Mouse (Mus musculus): ENCODE measurements around the gene Wfdc3. TPM values are rescaled to one million over a fixed set of nuclear protein-coding genes. Genes with fewer than 3 reads are reported as not detected.

The Wfdc3 gene
- polyA plus RNA-seq, 1 experiment from 2014 or later = 1.3 TPM

GRCm38 (mm10) chr2:164773229-164773988 lies 27.7 kb upstream of the Wfdc3 start:
- no peaks in the 10 kb centered on the region for H3K36me3 ChIP-seq (replicated peaks)
- H3K4me2 ChIP-seq = no peak overlapping the region
- 79% methylated on average over 14 of the region's 14 CpGs for WGBS
- peaks cover 17% of the 10 kb centered on the region for H3K4me1 ChIP-seq
- no peak overlapping the region for H3K4me3 ChIP-seq
- no peaks in the 10 kb centered on the region for H3K9me3 ChIP-seq
- no peak overlapping the region for H3K9ac ChIP-seq
- H3K27me3 ChIP-seq (replicated peaks) = no peaks in the 10 kb centered on the region
- no peak overlapping the region for H3K27ac ChIP-seq
- no peak for ATAC-seq (replicated peaks)

- H3K36me3 ChIP-seq (replicated peaks) = peaks cover 9% of the 10 kb centered on the region
- H3K4me2 ChIP-seq = peak overlapping the region; percentile 99
- H3K9ac ChIP-seq = no peak overlapping the region
- no peaks in the 10 kb centered on the region for H3K9me3 ChIP-seq
- no peak overlapping the region for H3K27ac ChIP-seq
- H3K27me3 ChIP-seq (replicated peaks) = no peaks in the 10 kb centered on the region
- WGBS = 83% methylated on average over 8 of the region's 8 CpGs
- no peak for ATAC-seq (replicated peaks)
- H3K4me3 ChIP-seq = peak overlapping the region; percentile 79; the same call in 1 of the 2 replicates
- peaks cover 17% of the 10 kb centered on the region for H3K4me1 ChIP-seq
Measured at GRCm38 (mm10) chr2:164771123-164771522, 25.4 kb upstream of the Wfdc3 start.

- Histone ChIP-seq H3K4me2 (peak overlapping the region; percentile 99), H3K36me3 (replicated peaks) (peaks cover 14% of the 10 kb centered on the region), H3K27me3 (replicated peaks) (no peaks in the 10 kb centered on the region), H3K9me3 (no peaks in the 10 kb centered on the region), H3K9ac (peak overlapping the region; percentile 40; the same call in 1 of the 2 replicates), H3K27ac (no peak overlapping the region), H3K4me1 (peaks cover 17% of the 10 kb centered on the region), H3K4me3 (peak overlapping the region; percentile 79)
- ATAC-seq (replicated peaks) = no peak
- 3% methylated on average over 15 of the region's 15 CpGs for WGBS
Measured at GRCm38 (mm10) chr2:164770279-164770678, 24.5 kb upstream of the Wfdc3 start.

GRCm38 (mm10) chr2:164769258-164770037 lies 23.7 kb upstream of the Wfdc3 start, which contains the start of gene Ube2c:
Gene Ube2c (plus strand): TSS chr2:164769898.
- peak; percentile 100 for ATAC-seq (replicated peaks)

GRCm38 (mm10) chr2:164767812-164768540 lies 22.2 kb upstream of the Wfdc3 start:
- no peak overlapping the region for H3K4me2 ChIP-seq
- 93% methylated on average over 15 of the region's 15 CpGs for WGBS
- no peak overlapping the region for H3K4me3 ChIP-seq
- H3K27me3 ChIP-seq (replicated peaks) = no peaks in the 10 kb centered on the region
- H3K36me3 ChIP-seq (replicated peaks) = peaks cover 18% of the 10 kb centered on the region
- ATAC-seq (replicated peaks) = no peak
- no peaks in the 10 kb centered on the region for H3K9me3 ChIP-seq
- no peak overlapping the region for H3K27ac ChIP-seq
- no peak overlapping the region for H3K9ac ChIP-seq
- peaks cover 17% of the 10 kb centered on the region for H3K4me1 ChIP-seq

More at GRCm38 (mm10) chr2:164769258-164770037, 23.7 kb upstream of the Wfdc3 start, which contains the start of gene Ube2c:
- Histone ChIP-seq H3K9ac (peak within 1 kb of the TSS; percentile 54), H3K4me3 (peak within 1 kb of the TSS; percentile 79), H3K4me2 (peak within 1 kb of the TSS; percentile 99), H3K9me3 (no peaks in the 10 kb centered on the region), H3K27ac (peak within 1 kb of the TSS; percentile 59; the same call in 1 of the 2 replicates), H3K27me3 (replicated peaks) (no peaks in the 10 kb centered on the region), H3K4me1 (peaks cover 17% of the 10 kb centered on the region), H3K36me3 (replicated peaks) (peaks cover 14% of the 10 kb centered on the region)
- WGBS = 3% methylated on average over 53 of the region's 53 CpGs

GRCm38 (mm10) chr2:164765841-164766240 lies 20.1 kb upstream of the Wfdc3 start:
- Histone ChIP-seq H3K4me2 (no peak overlapping the region), H3K4me1 (peaks cover 12% of the 10 kb centered on the region), H3K36me3 (replicated peaks) (peaks cover 25% of the 10 kb centered on the region), H3K27ac (no peak overlapping the region), H3K9ac (no peak overlapping the region), H3K9me3 (no peaks in the 10 kb centered on the region), H3K27me3 (replicated peaks) (no peaks in the 10 kb centered on the region), H3K4me3 (no peak overlapping the region)
- WGBS = 84% methylated on average over 3 of the region's 3 CpGs
- ATAC-seq (replicated peaks) = no peak

DNA sequence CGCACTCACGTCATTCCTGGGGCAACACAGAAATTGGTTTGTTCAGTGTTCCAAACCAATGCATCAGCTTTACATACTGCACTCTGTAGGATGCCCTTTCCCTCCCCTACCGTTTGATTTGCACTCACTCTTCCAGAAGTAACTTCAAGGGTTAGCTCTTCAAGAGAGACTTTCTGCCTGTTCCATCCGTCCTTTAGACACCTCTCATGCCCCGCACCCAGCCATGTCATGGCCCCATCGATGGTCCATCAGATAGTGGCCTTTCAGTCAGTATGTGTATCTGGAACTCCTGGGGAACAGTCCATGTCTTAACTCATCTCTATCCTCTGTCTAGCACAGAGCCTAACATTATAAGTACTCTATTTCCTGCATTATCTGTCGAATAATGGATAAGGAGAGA lies 16.9 kb upstream of the Wfdc3 start:
- Histone ChIP-seq H3K4me1 (no peaks in the 10 kb centered on the region), H3K9ac (no peak overlapping the region), H3K9me3 (no peaks in the 10 kb centered on the region), H3K36me3 (replicated peaks) (peaks cover 46% of the 10 kb centered on the region), H3K4me3 (no peak overlapping the region), H3K4me2 (no peak overlapping the region), H3K27ac (no peak overlapping the region), H3K27me3 (replicated peaks) (no peaks in the 10 kb centered on the region)
- no peak for ATAC-seq (replicated peaks)
- 86% methylated on average over 7 of the region's 7 CpGs for WGBS

DNA sequence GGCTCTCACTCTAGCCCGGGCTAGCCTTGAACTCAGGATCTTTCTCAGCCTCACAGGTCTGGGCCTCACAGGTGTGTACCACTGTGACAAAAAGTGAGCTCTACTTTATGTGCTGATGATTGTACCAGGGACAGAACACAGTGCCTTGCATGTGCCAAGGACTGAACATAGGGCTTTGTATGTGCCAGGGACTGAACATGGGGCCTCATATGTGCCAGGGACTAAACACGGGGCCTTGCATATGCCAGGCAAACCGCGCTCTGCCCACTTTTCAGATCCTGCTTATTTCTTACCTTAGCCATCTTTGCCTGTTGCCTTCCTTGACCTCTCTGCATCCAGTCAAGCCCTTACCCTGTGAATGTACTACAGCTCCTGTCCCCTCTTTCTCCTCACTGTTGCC lies 16.2 kb upstream of the Wfdc3 start:
- H3K36me3 ChIP-seq (replicated peaks) = peaks cover 49% of the 10 kb centered on the region
- H3K27me3 ChIP-seq (replicated peaks) = no peaks in the 10 kb centered on the region
- H3K9ac ChIP-seq = no peak overlapping the region
- no peak overlapping the region for H3K4me2 ChIP-seq
- ATAC-seq (replicated peaks) = no peak
- H3K27ac ChIP-seq = no peak overlapping the region
- H3K9me3 ChIP-seq = no peaks in the 10 kb centered on the region
- WGBS = 96% methylated on average over 4 of the region's 4 CpGs
- no peak overlapping the region for H3K4me3 ChIP-seq
- H3K4me1 ChIP-seq = no peaks in the 10 kb centered on the region

DNA sequence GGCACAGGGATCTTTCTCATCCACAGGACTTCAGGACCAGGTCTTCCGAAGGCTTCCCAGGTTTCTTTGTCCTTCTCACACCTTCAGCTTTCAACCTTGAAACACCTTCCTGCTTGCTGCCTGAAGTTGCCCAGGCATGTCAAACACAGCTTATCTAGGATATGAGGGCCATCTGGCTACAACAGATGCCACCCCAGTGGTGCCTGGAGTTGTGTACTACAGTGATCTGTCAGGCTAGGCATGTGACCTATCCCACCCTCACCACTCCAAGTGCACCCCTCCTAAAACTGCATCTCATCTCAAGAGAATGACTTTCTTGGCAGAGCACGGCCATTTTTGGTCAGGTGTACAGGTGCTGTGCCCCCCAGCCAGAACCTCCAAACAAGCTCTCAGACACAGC lies 15.8 kb upstream of the Wfdc3 start:
- WGBS = 93% methylated on average over 2 of the region's 2 CpGs
- no peak overlapping the region for H3K27ac ChIP-seq
- ATAC-seq (replicated peaks) = no peak
- H3K9ac ChIP-seq = no peak overlapping the region
- H3K27me3 ChIP-seq (replicated peaks) = no peaks in the 10 kb centered on the region
- no peak overlapping the region for H3K4me2 ChIP-seq
- no peaks in the 10 kb centered on the region for H3K9me3 ChIP-seq
- H3K36me3 ChIP-seq (replicated peaks) = peaks cover 49% of the 10 kb centered on the region
- no peak overlapping the region for H3K4me3 ChIP-seq
- H3K4me1 ChIP-seq = no peaks in the 10 kb centered on the region

- no peak for ATAC-seq (replicated peaks)
- Histone ChIP-seq H3K36me3 (replicated peaks) (peaks cover 54% of the 10 kb centered on the region), H3K27ac (no peak overlapping the region), H3K9ac (no peak overlapping the region), H3K27me3 (replicated peaks) (no peaks in the 10 kb centered on the region), H3K4me1 (no peaks in the 10 kb centered on the region), H3K9me3 (no peaks in the 10 kb centered on the region), H3K4me2 (no peak overlapping the region), H3K4me3 (no peak overlapping the region)
- 84% methylated on average over 4 of the region's 4 CpGs for WGBS
Measured at GRCm38 (mm10) chr2:164760059-164760833, 14.5 kb upstream of the Wfdc3 start.

GRCm38 (mm10) chr2:164758692-164759091 lies 13.0 kb upstream of the Wfdc3 start:
- Histone ChIP-seq H3K4me2 (no peak overlapping the region), H3K4me3 (no peak overlapping the region), H3K9me3 (no peaks in the 10 kb centered on the region), H3K36me3 (replicated peaks) (peaks cover 66% of the 10 kb centered on the region), H3K27me3 (replicated peaks) (no peaks in the 10 kb centered on the region), H3K4me1 (no peaks in the 10 kb centered on the region), H3K9ac (no peak overlapping the region), H3K27ac (no peak overlapping the region)
- no peak for ATAC-seq (replicated peaks)
- WGBS = 81% methylated on average over 1 of the region's 1 CpGs

Measured in midbrain, embryonic 15.5 days (tissue).